Mouse (Mus musculus) urinary bladder, adult 2 months (tissue): ENCODE measurements at regions not wholly inside any gene's neighbourhood (a gene's known extent, or its start where the extent isn't known, plus 50 kb on each side); places are given as distances from the start of the nearest gene placed in this dataset.

Experiments
- DNase-seq: peaks from one replicate; pipeline ENCODE4 v3.0.0; 2022; ENCODE audit warnings: low spot score

GRCm38 (mm10) chr13:37503449-37503848 lies 158.4 kb downstream of the Ly86 start:
- no peak for DNase-seq

- no peak for DNase-seq
These were observed 158.9 kb downstream of the Ly86 start for GRCm38 (mm10) chr13:37503898-37504297.

- DNase-seq: no peak
These were observed 159.4 kb downstream of the Ly86 start for GRCm38 (mm10) chr13:37504373-37504772.

- DNase-seq: no peak
These were observed 160.6 kb downstream of the Ly86 start for GRCm38 (mm10) chr13:37505617-37506016.

- DNase-seq: no peak
These were observed 161.0 kb downstream of the Ly86 start for GRCm38 (mm10) chr13:37506046-37506445.

GRCm38 (mm10) chr13:37506701-37507100 lies 161.7 kb downstream of the Ly86 start:
- no peak for DNase-seq

- DNase-seq: no peak
These were observed 162.1 kb downstream of the Ly86 start for GRCm38 (mm10) chr13:37507146-37507545.

- no peak for DNase-seq
These were observed 163.7 kb downstream of the Ly86 start for GRCm38 (mm10) chr13:37508385-37509351.

GRCm38 (mm10) chr13:37509352-37509851 lies 164.4 kb downstream of the Ly86 start:
- DNase-seq: no peak

- no peak for DNase-seq
These were observed 165.5 kb downstream of the Ly86 start for GRCm38 (mm10) chr13:37510511-37510910.

- no peak for DNase-seq
These were observed 166.0 kb downstream of the Ly86 start for GRCm38 (mm10) chr13:37511006-37511405.

GRCm38 (mm10) chr13:37511406-37511805 lies 166.4 kb downstream of the Ly86 start:
- no peak for DNase-seq

- no peak for DNase-seq
These were observed 167.8 kb downstream of the Ly86 start for GRCm38 (mm10) chr13:37512781-37513180.

- no peak for DNase-seq
These were observed 168.3 kb downstream of the Ly86 start for GRCm38 (mm10) chr13:37513206-37513904.

- no peak for DNase-seq
These were observed 169.0 kb downstream of the Ly86 start for GRCm38 (mm10) chr13:37513905-37514607.

- DNase-seq: no peak
These were observed 169.8 kb downstream of the Ly86 start for GRCm38 (mm10) chr13:37514641-37515305.

- DNase-seq: no peak
These were observed 172.2 kb downstream of the Ly86 start for GRCm38 (mm10) chr13:37517055-37517807.

GRCm38 (mm10) chr13:37519948-37520347 lies 174.9 kb downstream of the Ly86 start:
- DNase-seq: no peak

- DNase-seq: no peak
These were observed 180.2 kb downstream of the Ly86 start for GRCm38 (mm10) chr13:37525097-37525726.

GRCm38 (mm10) chr13:37526102-37526501 lies 181.1 kb downstream of the Ly86 start:
- no peak for DNase-seq
